Mouse (Mus musculus): ENCODE results near the gene Cntnap2.

DNA sequence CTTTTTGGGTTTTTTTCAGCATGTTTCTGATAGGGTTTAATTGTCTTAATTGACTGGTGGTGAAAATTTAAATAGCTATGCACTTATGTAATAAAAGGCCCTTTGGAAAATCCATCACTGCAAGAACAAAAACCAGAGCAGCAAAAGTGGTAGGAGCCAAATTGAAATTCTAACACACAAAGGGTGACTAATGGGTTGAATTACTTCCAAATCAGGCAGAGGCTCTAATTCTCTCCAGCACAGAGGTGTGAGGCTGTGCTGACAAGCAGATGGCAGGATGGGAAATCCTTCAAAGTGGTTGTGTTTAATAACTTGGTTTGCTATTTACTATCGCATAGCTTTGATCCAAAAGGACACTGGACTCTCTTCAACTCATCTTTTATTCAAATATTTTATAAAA is 1983.4 kb downstream of the Cntnap2 start:
- no peak for TF ChIP-seq BHLHE40 (IDR thresholded peaks at IDR 0.05; ENCODE audit: low read depth, low read length)
- TF ChIP-seq PAX5 (IDR thresholded peaks at IDR 0.05; ENCODE audit: low read length): no peak
- no peak for TF ChIP-seq CTCF (conservative IDR thresholded peaks at IDR 0.05 in 1 of 2, IDR thresholded peaks at IDR 0.05 in 1 of 2; ENCODE audit: low read depth in 2 of 2, low read length in 2 of 2)
- TF ChIP-seq POLR2AphosphoS2 (IDR thresholded peaks at IDR 0.05; ENCODE audit: low read depth, low read length): no peak
- TF ChIP-seq RCOR1 (conservative IDR thresholded peaks at IDR 0.05; ENCODE audit: low read depth, low read length): no peak
- TF ChIP-seq POLR2A (IDR thresholded peaks at IDR 0.05; ENCODE audit: low read depth, low read length): no peak
- no peak for TF ChIP-seq ETS1 (conservative IDR thresholded peaks at IDR 0.05; ENCODE audit: low read depth, low read length)
- no peak for TF ChIP-seq TBP (conservative IDR thresholded peaks at IDR 0.05; ENCODE audit: low read depth, low read length)
- TF ChIP-seq MAX (IDR thresholded peaks at IDR 0.05; ENCODE audit: low read length): no peak
